Mouse (Mus musculus) myocyte (in vitro differentiated cells): Measurements from ENCODE around the gene Pla2g2e.

Experiments used
- E2F4 ChIP-seq: IDR thresholded peaks from one replicate; pipeline ENCODE4 v1.6.1; 2011; ENCODE audit warnings: mild to moderate bottlenecking, control low read depth, moderate library complexity; ENCODE audit not compliant: insufficient read depth
- MYOD1 ChIP-seq, 3 experiments: IDR thresholded peaks; one replicate each; pipeline ENCODE4 v1.6.1; 2011; ENCODE audit warnings: control low read depth in 2 of 3, low read depth in 2 of 3, mild to moderate bottlenecking in 2 of 3, moderate library complexity in 1 of 3; ENCODE audit not compliant: insufficient read length in 2 of 3, control insufficient read depth in 1 of 3
- MYOG ChIP-seq, 3 experiments: IDR thresholded peaks; one replicate each; pipeline ENCODE4 v1.6.1; 2011; ENCODE audit warnings: control low read depth in 2 of 3, low read depth in 2 of 3, mild to moderate bottlenecking in 2 of 3; ENCODE audit not compliant: insufficient read length in 2 of 3, control insufficient read depth in 1 of 3, insufficient read depth in 1 of 3
- POLR2A ChIP-seq: IDR thresholded peaks from one replicate; pipeline ENCODE4 v1.6.1; 2011; ENCODE audit warnings: low read depth, mild to moderate bottlenecking, control low read depth, moderate library complexity; ENCODE audit not compliant: insufficient read length
- POLR2AphosphoS2 ChIP-seq: IDR thresholded peaks from one replicate; pipeline ENCODE4 v1.6.1; 2011; ENCODE audit warnings: low read depth, control low read depth; ENCODE audit not compliant: insufficient read length
- REST ChIP-seq: IDR thresholded peaks from one replicate; pipeline ENCODE4 v1.6.1; 2011; ENCODE audit warnings: mild to moderate bottlenecking, control low read depth, moderate library complexity; ENCODE audit not compliant: insufficient read depth, insufficient read length
- TCF12 ChIP-seq: IDR thresholded peaks from one replicate; pipeline ENCODE4 v1.6.1; 2011; ENCODE audit warnings: mild to moderate bottlenecking, control low read depth; ENCODE audit not compliant: poor library complexity, insufficient read depth, severe bottlenecking
- TCF3 ChIP-seq: IDR thresholded peaks from one replicate; pipeline ENCODE4 v1.6.1; 2011; ENCODE audit warnings: low read depth, control low read depth; ENCODE audit not compliant: insufficient read length
- USF1 ChIP-seq: IDR thresholded peaks from one replicate; pipeline ENCODE4 v1.6.1; 2011; ENCODE audit warnings: low read depth, mild to moderate bottlenecking, control low read depth, moderate library complexity

DNA sequence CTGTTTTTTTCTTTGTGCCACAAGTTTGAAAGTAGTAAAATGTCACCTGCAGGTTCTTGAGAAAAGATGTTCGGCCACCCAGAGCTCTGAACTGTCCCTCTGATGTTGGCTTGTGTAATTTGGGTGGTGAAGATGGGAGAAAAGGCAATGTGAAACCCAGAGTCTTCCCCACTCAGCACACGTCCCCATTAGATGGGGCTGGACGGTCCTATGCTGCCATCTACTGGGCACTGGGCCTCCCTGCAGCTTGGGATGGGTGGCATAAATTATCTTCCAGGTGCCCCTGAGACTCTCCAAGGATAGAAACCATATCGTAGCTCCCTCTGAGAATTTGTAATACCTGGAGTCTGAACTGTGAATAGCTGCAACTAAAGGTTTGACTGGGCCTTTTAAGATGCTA lies 26.3 kb upstream of the Pla2g2e start:
- no peak for TF ChIP-seq POLR2A
- no peak for TF ChIP-seq USF1
- TF ChIP-seq POLR2AphosphoS2: no peak
- TF ChIP-seq E2F4: no peak
- no peak for TF ChIP-seq TCF3
- no peak for TF ChIP-seq TCF12
- TF ChIP-seq REST: no peak
- TF ChIP-seq MYOD1 (IDR thresholded peaks at IDR 0.05; ENCODE audit: control insufficient read depth in 1 of 3, insufficient read length in 2 of 3, low read depth in 2 of 3): no peak
- TF ChIP-seq MYOG (IDR thresholded peaks at IDR 0.05; ENCODE audit: control insufficient read depth in 1 of 3, insufficient read depth in 1 of 3, insufficient read length in 2 of 3, low read depth in 2 of 3): no peak
